Mouse (Mus musculus): ENCODE results near the gene Gm14569.

Gene Gm14569

GRCm38 (mm10) chrX:36491730-36492129 is at the start of gene Gm14569:
TSS of gene Gm14569 (minus strand) at chrX:36491830.
- no peak for DNase-seq

GRCm38 (mm10) chrX:36534514-36534913 is 42.9 kb upstream of the Gm14569 start:
- DNase-seq, result peak; percentile 86

DNA sequence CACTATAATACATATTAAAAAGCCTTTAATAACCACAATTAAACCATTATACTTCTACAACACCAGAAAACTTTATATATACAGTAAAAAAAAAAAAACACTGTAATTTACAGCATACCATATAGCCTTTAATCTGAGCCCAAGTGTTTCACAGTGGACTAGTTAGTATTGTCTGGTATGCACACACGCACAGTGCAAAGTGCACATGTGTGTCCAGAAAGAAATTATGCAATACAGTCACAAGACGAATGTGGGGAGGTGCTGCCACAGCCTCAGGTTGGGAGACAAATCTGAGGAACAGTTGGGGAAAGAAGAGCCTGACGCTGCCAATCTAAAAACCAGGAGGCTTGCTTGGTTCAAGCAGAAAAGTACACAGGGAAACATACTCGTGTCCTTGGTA is 42.1 kb upstream of the Gm14569 start:
- DNase-seq, result no peak

GRCm38 (mm10) chrX:36530251-36530650 is 38.6 kb upstream of the Gm14569 start:
- no peak for DNase-seq

- no peak for DNase-seq
These were observed 32.1 kb upstream of the Gm14569 start for GRCm38 (mm10) chrX:36523729-36524128.

DNA sequence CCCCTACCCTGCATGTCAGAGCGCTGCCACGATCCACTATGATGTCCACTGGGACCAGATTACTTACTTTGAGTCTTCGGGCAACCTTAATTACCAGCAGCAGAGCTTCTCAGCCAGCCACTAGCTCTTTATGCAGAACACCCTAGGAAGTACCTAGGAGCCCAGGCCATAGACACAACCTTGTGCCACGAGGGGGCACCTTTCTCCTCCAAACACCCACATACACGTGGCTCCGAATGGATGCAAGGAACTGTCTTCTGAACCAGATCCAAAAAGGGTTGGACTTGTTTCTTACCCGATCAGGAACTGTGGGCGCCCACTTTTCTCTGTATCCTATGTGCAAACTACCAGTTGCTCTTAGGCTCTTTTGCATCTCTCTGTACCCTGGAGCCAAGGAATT is 22.1 kb upstream of the Gm14569 start:
- peak; percentile 6 to 19 for DNase-seq

- DNase-seq, result no peak
These were observed 21.6 kb upstream of the Gm14569 start for GRCm38 (mm10) chrX:36513231-36513630.

- DNase-seq, result no peak
These were observed 15.2 kb upstream of the Gm14569 start for GRCm38 (mm10) chrX:36506863-36507262.

- DNase-seq, result no peak
These were observed 2.1 kb downstream of the Gm14569 start for GRCm38 (mm10) chrX:36489506-36489905.

GRCm38 (mm10) chrX:36487996-36488395 is 3.6 kb downstream of the Gm14569 start:
- no peak for DNase-seq

DNA sequence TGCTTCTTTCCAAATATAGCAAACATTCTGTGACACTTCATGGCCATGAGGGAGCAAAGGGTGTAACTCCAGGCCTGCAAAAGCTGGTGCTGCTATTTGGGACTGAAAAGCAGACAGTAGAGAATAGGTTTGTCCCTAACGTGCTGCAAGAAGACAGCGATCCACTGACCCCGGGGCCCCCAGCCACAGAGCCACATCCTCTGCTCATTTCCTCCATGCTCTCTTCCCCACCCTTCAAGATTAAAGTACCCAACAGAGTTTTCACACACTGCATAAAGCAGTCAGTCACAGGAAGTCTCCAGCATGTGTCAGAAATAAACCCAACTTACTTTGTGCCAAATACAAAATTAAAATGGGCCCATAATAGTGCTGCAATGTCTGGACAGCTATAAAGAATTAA is 16.8 kb downstream of the Gm14569 start:
- DNase-seq, result no peak

- peak in 1 of 2 experiments; percentile 3 for DNase-seq
These were observed 17.4 kb downstream of the Gm14569 start for GRCm38 (mm10) chrX:36474103-36474751.

DNA sequence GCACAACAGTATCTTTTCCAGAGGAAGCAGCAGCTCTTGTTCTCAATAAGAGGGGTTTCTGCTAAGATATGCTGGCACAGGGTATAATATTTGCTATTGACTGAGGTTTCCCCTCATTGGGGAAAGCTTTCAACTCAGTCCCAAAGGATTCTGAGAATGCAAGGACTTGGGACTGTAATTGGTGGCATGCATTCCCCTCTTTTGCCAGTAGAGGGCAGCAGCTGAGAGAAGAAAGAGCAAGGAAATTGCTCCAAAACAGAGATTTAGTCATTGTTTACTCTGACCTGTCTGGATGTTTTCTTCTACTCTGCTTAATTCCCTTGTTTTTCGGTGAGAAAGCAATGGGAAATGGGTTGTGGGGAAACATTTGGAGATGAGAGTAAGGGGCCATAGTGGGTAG is 35.6 kb downstream of the Gm14569 start:
- peak; percentile 49 to 58 for DNase-seq

- DNase-seq, result no peak
These were observed 53.7 kb downstream of the Gm14569 start for GRCm38 (mm10) chrX:36437932-36438331.

GRCm38 (mm10) chrX:36434993-36435392 is 56.6 kb downstream of the Gm14569 start:
- peak in 1 of 2 experiments; percentile 4 for DNase-seq

GRCm38 (mm10) chrX:36419153-36419552 is 72.5 kb downstream of the Gm14569 start:
- DNase-seq, result no peak

GRCm38 (mm10) chrX:36402316-36402715 is 89.3 kb downstream of the Gm14569 start:
- peak; percentile 20 for DNase-seq

DNA sequence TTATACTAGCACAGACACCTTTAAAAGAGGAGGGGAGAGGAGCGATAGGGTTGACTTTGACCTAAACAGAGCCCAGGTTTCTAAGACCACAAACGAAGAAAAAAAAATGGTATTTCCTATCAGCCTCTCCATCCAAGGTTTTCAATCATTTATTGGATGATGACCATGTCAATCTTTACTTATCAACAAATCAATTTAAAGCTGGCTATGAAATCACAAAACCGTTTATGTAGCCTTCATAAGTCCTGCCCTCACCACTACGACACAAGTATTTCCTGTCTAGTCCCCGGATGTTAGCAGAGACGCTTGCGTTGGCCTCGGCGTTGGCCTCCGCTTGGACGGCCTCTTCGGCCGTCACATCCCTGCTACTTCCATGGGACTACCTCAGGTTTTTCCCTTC is 90.7 kb downstream of the Gm14569 start, which contains the start of gene Gm6268:
Gm6268 (plus strand) TSS at position 301 of the 400 bp plus-strand sequence.
- no peak for DNase-seq

GRCm38 (mm10) chrX:36393279-36393678 is 98.4 kb downstream of the Gm14569 start:
- DNase-seq, result no peak

GRCm38 (mm10) chrX:36392672-36393071 is 99.0 kb downstream of the Gm14569 start:
- DNase-seq, result no peak

DNA sequence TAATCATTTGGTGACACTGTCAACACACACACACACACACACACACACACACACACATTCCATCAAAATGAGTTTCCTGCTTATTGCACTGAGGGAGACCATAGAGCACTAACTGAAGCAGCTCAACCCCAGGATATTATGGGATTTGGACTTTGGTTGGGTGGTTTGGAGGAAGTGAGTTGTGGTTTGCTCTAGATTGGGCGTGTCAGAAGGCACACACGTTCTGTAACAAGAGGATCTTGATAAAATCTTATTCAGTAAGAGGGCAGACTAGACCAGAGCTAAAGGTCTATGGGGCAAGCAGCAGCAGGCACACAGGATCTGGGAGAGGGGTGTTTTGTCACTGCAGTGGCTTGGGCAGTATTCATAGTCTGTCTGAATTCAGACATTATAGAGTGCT is 101.1 kb downstream of the Gm14569 start:
- DNase-seq, result no peak

DNA sequence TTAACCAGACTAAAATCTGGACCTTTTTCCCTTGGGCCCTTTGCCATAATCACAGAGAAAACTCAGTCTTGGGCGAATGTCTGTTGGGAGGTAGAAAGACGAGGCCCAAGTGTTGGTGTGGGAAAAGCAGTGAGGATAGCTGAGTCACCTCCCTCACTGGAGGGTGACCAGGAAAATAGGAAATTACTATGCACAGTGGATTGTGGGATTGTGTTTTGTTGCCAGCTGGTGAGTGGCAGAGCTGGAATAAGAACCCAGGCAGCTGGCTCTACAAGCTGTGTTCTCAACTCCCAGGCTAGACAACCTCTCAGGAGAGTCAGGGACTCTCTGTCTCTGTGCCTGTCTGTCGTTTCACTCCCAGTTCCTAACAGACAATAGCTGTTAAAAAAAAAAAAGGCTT is 101.7 kb downstream of the Gm14569 start:
- no peak for DNase-seq

GRCm38 (mm10) chrX:36385340-36385739 is 106.3 kb downstream of the Gm14569 start:
- no peak for DNase-seq

All from kidney, postnatal 4 days (tissue).